Mouse (Mus musculus) embryonic fibroblast, embryonic 13.5 days (primary cell): Measurements from ENCODE around the gene Gpr39.

Experiments
- CTCF ChIP-seq: IDR thresholded peaks from 2 replicates; pipeline ENCODE4 v1.5.1; 2011; ENCODE audit warnings: mild to moderate bottlenecking, control low read depth, low read length, moderate library complexity, borderline replicate concordance; ENCODE audit not compliant: insufficient read depth
- POLR2A ChIP-seq: IDR thresholded peaks from 2 replicates; pipeline ENCODE4 v1.6.1; 2011; ENCODE audit warnings: low read depth, mild to moderate bottlenecking, control low read depth, low read length, moderate library complexity

- TF ChIP-seq CTCF (no peak), POLR2A (no peak)
Measured at GRCm38 (mm10) chr1:125687701-125688420, 11.1 kb downstream of the Gpr39 start.
